Mouse (Mus musculus) hindbrain, embryonic 16.5 days (tissue): ENCODE results near the gene Eif2s2. TPM values are rescaled to one million over a fixed set of nuclear protein-coding genes. Genes with fewer than 3 reads are reported as not detected.
A peak's percentile ranks its signal among the peaks of the same experiment; 100 is the strongest.

Experiments
- ATAC-seq: fragments of 200-750 bp; cut with Nextera tagmentation; 2 replicates; pipeline ENCODE4 v1.8.0; 2017; ENCODE audit warnings: moderate TSS enrichment, moderate library complexity
- H3K27ac ChIP-seq: fragments of 300-500 bp; sonication (generic); 2 replicates; pipeline ENCODE4 v1.5.1; 2014; ENCODE audit warnings: low read depth, mild to moderate bottlenecking, control low read depth, low read length, moderate library complexity
- H3K27me3 ChIP-seq: fragments of 300-500 bp; sonication (generic); replicated peaks from 2 replicates; pipeline ENCODE4 v1.6.1; 2014; ENCODE audit warnings: low read length; ENCODE audit not compliant: control insufficient read depth, insufficient read depth
- H3K36me3 ChIP-seq: fragments of 300-500 bp; sonication (generic); 2 replicates; pipeline ENCODE4 v1.6.1; 2014; ENCODE audit warnings: mild to moderate bottlenecking, low read length, moderate library complexity, mixed read lengths; ENCODE audit not compliant: control insufficient read depth, insufficient read depth
- H3K4me1 ChIP-seq: fragments of 300-500 bp; sonication (generic); 2 replicates; pipeline ENCODE4 v1.6.1; 2014; ENCODE audit warnings: low read depth, low read length; ENCODE audit not compliant: control insufficient read depth, insufficient read depth
- H3K4me2 ChIP-seq: fragments of 300-500 bp; sonication (generic); 2 replicates; pipeline ENCODE4 v1.6.1; 2014; ENCODE audit warnings: mild to moderate bottlenecking, low read length, control low read depth, moderate library complexity
- H3K4me3 ChIP-seq: fragments of 300-500 bp; sonication (generic); 2 replicates; pipeline ENCODE4 v1.5.1; 2014; ENCODE audit warnings: mild to moderate bottlenecking, low read length, control low read depth, moderate library complexity
- H3K9ac ChIP-seq: fragments of 300-500 bp; sonication (generic); 2 replicates; pipeline ENCODE4 v1.6.1; 2014; ENCODE audit warnings: low read depth, mild to moderate bottlenecking, control low read depth, low read length, moderate library complexity
- H3K9me3 ChIP-seq: fragments of 300-500 bp; sonication (generic); 2 replicates; pipeline ENCODE4 v1.6.1; 2014; ENCODE audit warnings: mild to moderate bottlenecking, low read length, moderate library complexity; ENCODE audit not compliant: control insufficient read depth
- WGBS: fragments of 180-500 bp; shearing (Covaris S2); extraction: QIAGEN DNeasy Blood & Tissue Kit; methylation state at CpG from one replicate; pipeline ENCODE4 v1.1.7; 2014; 5-methylcytosine and 5-hydroxymethylcytosine counted together
- polyA plus RNA-seq: library from polyadenylated mRNA; unstranded; fragments of >200 nt; fragmentation: Nextera tagmentation; extraction: Ambion mirVana; gene quantifications from 2 replicates; pipeline ENCODE4 v1.2.1, GENCODE M21; 2015

Gene Eif2s2
- polyA plus RNA-seq, result 58.4 and 60.4 TPM in 2 replicates

- peaks cover 2% of the 10 kb centered on the region; the same call in 1 of the 2 replicates for H3K36me3 ChIP-seq
- H3K4me1 ChIP-seq, result peaks cover 14% of the 10 kb centered on the region
- H3K27me3 ChIP-seq, result no peaks in the 10 kb centered on the region
- peak within 1 kb of the TSS; percentile 80 for H3K27ac ChIP-seq
- peak within 1 kb of the TSS; percentile 90 for H3K4me2 ChIP-seq
- H3K9me3 ChIP-seq, result no peaks in the 10 kb centered on the region
- WGBS, result under 1% methylated on average over 75 of the region's 75 CpGs
- peak within 1 kb of the TSS; percentile 95 for H3K4me3 ChIP-seq
- peak; percentile 99 for ATAC-seq
- peak within 1 kb of the TSS; percentile 88 for H3K9ac ChIP-seq
Observed at GRCm38 (mm10) chr2:154892201-154893044, at the start of gene Eif2s2. Gene Eif2s2, minus strand, starts transcription at chr2:154892935.

GRCm38 (mm10) chr2:154941952-154942351 is 49.2 kb upstream of the Eif2s2 start:
- no peaks in the 10 kb centered on the region for H3K27me3 ChIP-seq
- no peak for ATAC-seq
- H3K4me2 ChIP-seq, result no peak overlapping the region
- no peaks in the 10 kb centered on the region for H3K36me3 ChIP-seq
- 83% methylated on average over 10 of the region's 10 CpGs for WGBS
- H3K9me3 ChIP-seq, result no peaks in the 10 kb centered on the region
- 0 out of 2 replicates have a peak, but pooled peaks cover 2% of the 10 kb centered on the region for H3K4me1 ChIP-seq
- no peak overlapping the region for H3K27ac ChIP-seq
- no peak overlapping the region for H3K4me3 ChIP-seq
- no peak overlapping the region for H3K9ac ChIP-seq

- no peak overlapping the region for H3K27ac ChIP-seq
- 0 out of 2 replicates have a peak, but pooled peaks cover 2% of the 10 kb centered on the region for H3K4me1 ChIP-seq
- no peak for ATAC-seq
- H3K9ac ChIP-seq, result no peak overlapping the region
- no peaks in the 10 kb centered on the region for H3K9me3 ChIP-seq
- no peak overlapping the region for H3K4me3 ChIP-seq
- 87% methylated on average over 8 of the region's 8 CpGs for WGBS
- no peaks in the 10 kb centered on the region for H3K27me3 ChIP-seq
- no peak overlapping the region for H3K4me2 ChIP-seq
- no peaks in the 10 kb centered on the region for H3K36me3 ChIP-seq
Observed at GRCm38 (mm10) chr2:154937547-154938390, 45.0 kb upstream of the Eif2s2 start.

- H3K27me3 ChIP-seq, result no peaks in the 10 kb centered on the region; the same call in 1 of the 2 replicates
- H3K36me3 ChIP-seq, result no peaks in the 10 kb centered on the region
- H3K4me3 ChIP-seq, result no peak overlapping the region
- 66% methylated on average over 11 of the region's 11 CpGs for WGBS
- ATAC-seq, result no peak
- no peaks in the 10 kb centered on the region for H3K9me3 ChIP-seq
- no peaks in the 10 kb centered on the region for H3K4me1 ChIP-seq
- no peak overlapping the region for H3K4me2 ChIP-seq
- no peak overlapping the region for H3K27ac ChIP-seq
- H3K9ac ChIP-seq, result no peak overlapping the region
Observed at GRCm38 (mm10) chr2:154936536-154937155, 43.9 kb upstream of the Eif2s2 start.

GRCm38 (mm10) chr2:154936106-154936505 is 43.4 kb upstream of the Eif2s2 start:
- WGBS, result 65% methylated on average over 6 of the region's 6 CpGs
- H3K9ac ChIP-seq, result no peak overlapping the region
- H3K27me3 ChIP-seq, result no peaks in the 10 kb centered on the region; the same call in 1 of the 2 replicates
- no peaks in the 10 kb centered on the region for H3K36me3 ChIP-seq
- H3K4me2 ChIP-seq, result no peak overlapping the region
- H3K4me3 ChIP-seq, result no peak overlapping the region
- no peaks in the 10 kb centered on the region for H3K9me3 ChIP-seq
- no peak for ATAC-seq
- H3K4me1 ChIP-seq, result no peaks in the 10 kb centered on the region
- no peak overlapping the region for H3K27ac ChIP-seq

GRCm38 (mm10) chr2:154933884-154934283 is 41.1 kb upstream of the Eif2s2 start:
- H3K4me3 ChIP-seq, result no peak overlapping the region
- no peaks in the 10 kb centered on the region for H3K36me3 ChIP-seq
- no peaks in the 10 kb centered on the region for H3K4me1 ChIP-seq
- H3K27me3 ChIP-seq, result no peaks in the 10 kb centered on the region; the same call in 1 of the 2 replicates
- WGBS, result 51% methylated on average over 4 of the region's 4 CpGs
- no peak overlapping the region for H3K4me2 ChIP-seq
- H3K27ac ChIP-seq, result no peak overlapping the region
- ATAC-seq, result no peak
- no peaks in the 10 kb centered on the region for H3K9me3 ChIP-seq
- H3K9ac ChIP-seq, result no peak overlapping the region

- no peaks in the 10 kb centered on the region for H3K9me3 ChIP-seq
- H3K27ac ChIP-seq, result no peak overlapping the region
- WGBS, result 40% methylated on average over 2 of the region's 2 CpGs
- H3K4me2 ChIP-seq, result no peak overlapping the region
- ATAC-seq, result no peak
- H3K36me3 ChIP-seq, result no peaks in the 10 kb centered on the region
- H3K4me1 ChIP-seq, result no peaks in the 10 kb centered on the region
- no peaks in the 10 kb centered on the region; the same call in 1 of the 2 replicates for H3K27me3 ChIP-seq
- H3K4me3 ChIP-seq, result no peak overlapping the region
- no peak overlapping the region for H3K9ac ChIP-seq
Observed at GRCm38 (mm10) chr2:154928298-154928697, 35.6 kb upstream of the Eif2s2 start.

- H3K4me1 ChIP-seq, result no peaks in the 10 kb centered on the region
- H3K36me3 ChIP-seq, result no peaks in the 10 kb centered on the region
- H3K9ac ChIP-seq, result no peak overlapping the region
- no peak for ATAC-seq
- WGBS, result 87% methylated on average over 6 of the region's 6 CpGs
- no peaks in the 10 kb centered on the region for H3K9me3 ChIP-seq
- H3K4me2 ChIP-seq, result no peak overlapping the region
- H3K27ac ChIP-seq, result no peak overlapping the region
- H3K4me3 ChIP-seq, result no peak overlapping the region
- H3K27me3 ChIP-seq, result no peaks in the 10 kb centered on the region; the same call in 1 of the 2 replicates
Observed at GRCm38 (mm10) chr2:154926843-154927242, 34.1 kb upstream of the Eif2s2 start.
